24 mouse cellular contexts compared by ENCODE assay signal in the genomic region with DNA sequence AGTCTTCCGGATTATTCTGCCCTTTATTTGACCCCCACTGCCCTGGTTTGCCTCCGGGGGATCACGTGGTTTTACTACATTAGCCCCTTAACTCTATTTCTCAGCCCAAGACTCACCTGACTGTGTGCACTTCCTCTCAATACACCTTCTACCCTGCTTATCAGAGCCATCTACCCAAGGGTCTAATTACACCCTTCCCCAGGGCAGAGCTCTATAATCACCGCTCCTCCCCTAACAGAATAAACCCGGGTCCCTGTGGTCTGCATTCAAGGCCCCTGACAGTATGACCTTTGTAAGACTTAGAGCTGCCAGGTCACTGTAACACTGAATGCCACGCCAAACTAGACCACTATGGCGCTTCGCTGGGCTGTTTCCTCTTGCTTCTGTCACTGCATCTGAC.
DNase-seq lines count a peak whose midpoint lies in the region; ATAC-seq and TF ChIP-seq lines count a peak whose summit lies in the region.
"Had no signal": no experiment of that assay in that cellular context is flagged by ENCODE, and none has a peak within 500 bp of the region (broad histone marks: within the 10 kb centered on the region; RNA-seq: fewer than 3 reads in every experiment).

No protein-coding gene starts in this region.

- no peaks in the 10 kb centered on the region for H3K27me3 ChIP-seq in forebrain, embryonic 11.5 days (ENCODE audit: control insufficient read depth, insufficient read depth, low read length)
- no peaks in the 10 kb centered on the region for H3K27me3 ChIP-seq in forebrain, embryonic 10.5 days (ENCODE audit: poor library complexity, severe bottlenecking)
- H3K27me3 ChIP-seq in ES-Bruce4 (ENCODE audit: control insufficient read depth, insufficient read depth, low read length, poor library complexity, severe bottlenecking), result no peaks in the 10 kb centered on the region
- no peaks in the 10 kb centered on the region for H3K27me3 ChIP-seq in embryonic facial prominence, embryonic 10.5 days (replicated peaks; ENCODE audit: low read depth, poor library complexity, severe bottlenecking)
- no peaks in the 10 kb centered on the region for H3K27me3 ChIP-seq in neural tube, embryonic 15.5 days (replicated peaks)
- H3K27me3 ChIP-seq: CH12.LX; embryonic facial prominence, embryonic 12.5 days; forebrain, embryonic 13.5 days; forebrain, embryonic 15.5 days had no signal

- no peak overlapping the region for H3K4me3 ChIP-seq in forebrain, embryonic 11.5 days (ENCODE audit: low read depth, low read length)
- no peak overlapping the region for H3K4me3 ChIP-seq in forebrain, embryonic 10.5 days
- H3K4me3 ChIP-seq in ES-Bruce4 (ENCODE audit: low read depth, low read length), result no peak overlapping the region
- no peak overlapping the region for H3K4me3 ChIP-seq in embryonic facial prominence, embryonic 10.5 days
- H3K4me3 ChIP-seq in neural tube, embryonic 15.5 days (replicated peaks), result no peak overlapping the region
- H3K4me3 ChIP-seq: embryonic facial prominence, embryonic 12.5 days; forebrain, embryonic 13.5 days; forebrain, embryonic 15.5 days had no signal

- no peak for TF ChIP-seq CTCF in ES-Bruce4 (IDR thresholded peaks at IDR 0.05; ENCODE audit: low read depth, low read length)

- peak; percentile 19 for DNase-seq in forebrain, embryonic 11.5 days (ENCODE audit: low spot score)
- no peak for DNase-seq in forebrain, embryonic 10.5 days (ENCODE audit: extremely low spot score, low spot score)
- peak; percentile 74 for DNase-seq in R1 (ENCODE audit: low read depth, low spot score)
- DNase-seq in embryonic facial prominence, embryonic 10.5 days (ENCODE audit: low spot score), result peak; percentile 35
- no peak for DNase-seq in cerebellum, adult 18-20 months
- DNase-seq in left cerebral cortex, adult 18-20 months (ENCODE audit: low spot score in 2 of 2), result no peak
- DNase-seq: adrenal gland, adult 2 months; adrenal gland, postnatal 10 days; adrenal gland, postnatal 25 days; B cell, adult 2 months; cerebellum, adult 11 months; cerebellum, adult 2 months; cerebellum, adult 9-10 months; cerebellum, postnatal 10 days; cerebellum, postnatal 25 days; forebrain, postnatal 0 days had no signal

- no peak for TF ChIP-seq POLR2A in ES-Bruce4 (IDR thresholded peaks at IDR 0.05; ENCODE audit: insufficient read depth, low read length)

- H3K27ac ChIP-seq in forebrain, embryonic 11.5 days (ENCODE audit: low read depth, low read length), result no peak overlapping the region
- H3K27ac ChIP-seq in forebrain, embryonic 10.5 days, result no peak overlapping the region
- peak overlapping the region; percentile 15; the same call in 1 of the 2 replicates for H3K27ac ChIP-seq in ES-Bruce4 (ENCODE audit: insufficient read depth, low read length)
- H3K27ac ChIP-seq in embryonic facial prominence, embryonic 10.5 days (replicated peaks), result no peak overlapping the region
- no peak overlapping the region for H3K27ac ChIP-seq in neural tube, embryonic 15.5 days (replicated peaks)
- H3K27ac ChIP-seq: embryonic facial prominence, embryonic 12.5 days; forebrain, embryonic 13.5 days; forebrain, embryonic 15.5 days had no signal

- H3K4me2 ChIP-seq in forebrain, embryonic 11.5 days (ENCODE audit: low read depth, low read length, severe bottlenecking), result no peak overlapping the region
- H3K4me2 ChIP-seq in neural tube, embryonic 15.5 days, result no peak overlapping the region
- H3K4me2 ChIP-seq: embryonic facial prominence, embryonic 12.5 days; forebrain, embryonic 13.5 days; forebrain, embryonic 15.5 days had no signal

- 77% methylated on average over 8 of the region's 8 CpGs for WGBS in forebrain, embryonic 11.5 days
- 75% methylated on average over 8 of the region's 8 CpGs for WGBS in forebrain, embryonic 10.5 days
- 37% methylated on average over 8 of the region's 8 CpGs for WGBS in embryonic facial prominence, embryonic 10.5 days
- 69% methylated on average over 8 of the region's 8 CpGs for WGBS in neural tube, embryonic 15.5 days

- no peaks in the 10 kb centered on the region for H3K36me3 ChIP-seq in forebrain, embryonic 11.5 days (ENCODE audit: control insufficient read depth, insufficient read depth, low read length)
- H3K36me3 ChIP-seq in forebrain, embryonic 10.5 days (replicated peaks), result no peaks in the 10 kb centered on the region
- no peaks in the 10 kb centered on the region for H3K36me3 ChIP-seq in ES-Bruce4 (ENCODE audit: control insufficient read depth, insufficient read depth, low read length, poor library complexity, severe bottlenecking)
- no peaks in the 10 kb centered on the region for H3K36me3 ChIP-seq in embryonic facial prominence, embryonic 10.5 days (replicated peaks)
- H3K36me3 ChIP-seq in neural tube, embryonic 15.5 days, result no peaks in the 10 kb centered on the region
- H3K36me3 ChIP-seq: embryonic facial prominence, embryonic 12.5 days; forebrain, embryonic 15.5 days; G1E had no signal

- ATAC-seq in forebrain, embryonic 11.5 days (replicated peaks; ENCODE audit: low FRiP score), result no peak
- ATAC-seq in neural tube, embryonic 15.5 days (ENCODE audit: low FRiP score), result no peak
- ATAC-seq: CD4-positive, CD25-positive, alpha-beta regulatory T cell, adult 4 months; forebrain, embryonic 13.5 days; forebrain, embryonic 15.5 days; forebrain, postnatal 0 days had no signal

- H3K4me1 ChIP-seq in forebrain, embryonic 11.5 days (replicated peaks; ENCODE audit: control insufficient read depth, insufficient read depth, low read length), result no peaks in the 10 kb centered on the region
- no peaks in the 10 kb centered on the region for H3K4me1 ChIP-seq in forebrain, embryonic 10.5 days
- H3K4me1 ChIP-seq in ES-Bruce4 (ENCODE audit: control insufficient read depth, insufficient read depth, low read length), result no peaks in the 10 kb centered on the region
- H3K4me1 ChIP-seq in embryonic facial prominence, embryonic 10.5 days, result peaks cover 6% of the 10 kb centered on the region
- H3K4me1 ChIP-seq in neural tube, embryonic 15.5 days, result no peaks in the 10 kb centered on the region
- H3K4me1 ChIP-seq: forebrain, embryonic 13.5 days; forebrain, embryonic 15.5 days had no signal

- TF ChIP-seq EP300 in ES-Bruce4 (IDR thresholded peaks at IDR 0.05; ENCODE audit: insufficient read depth, low read depth, low read length), result no peak

- no peaks in the 10 kb centered on the region for H3K9me3 ChIP-seq in forebrain, embryonic 11.5 days (ENCODE audit: control insufficient read depth, low read length)
- H3K9me3 ChIP-seq in forebrain, embryonic 10.5 days, result no peaks in the 10 kb centered on the region
- H3K9me3 ChIP-seq in ES-Bruce4 (replicated peaks; ENCODE audit: control insufficient read depth, insufficient read depth, low read length, poor library complexity, severe bottlenecking), result 0 out of 2 replicates have a peak, but pooled peaks cover 4% of the 10 kb centered on the region
- H3K9me3 ChIP-seq in embryonic facial prominence, embryonic 10.5 days, result no peaks in the 10 kb centered on the region
- no peaks in the 10 kb centered on the region for H3K9me3 ChIP-seq in neural tube, embryonic 15.5 days (replicated peaks)
- H3K9me3 ChIP-seq: embryonic facial prominence, embryonic 12.5 days; forebrain, embryonic 13.5 days; forebrain, embryonic 15.5 days; G1E had no signal

- no peak overlapping the region for H3K9ac ChIP-seq in forebrain, embryonic 11.5 days (ENCODE audit: low read length)
- no peak overlapping the region for H3K9ac ChIP-seq in ES-Bruce4 (ENCODE audit: low read depth, poor library complexity, severe bottlenecking)
- H3K9ac ChIP-seq in neural tube, embryonic 15.5 days (replicated peaks), result no peak overlapping the region
- H3K9ac ChIP-seq: embryonic facial prominence, embryonic 12.5 days; forebrain, embryonic 13.5 days; forebrain, embryonic 15.5 days; forebrain, postnatal 0 days had no signal

Comparison
In these comparisons a context has a peak if more than half of its experiments do, and no peak if none do; other contexts are left out.
1. DNase-seq: peak in forebrain, embryonic 11.5 days (single experiment), R1 (single experiment) and embryonic facial prominence, embryonic 10.5 days (single experiment); none in forebrain, embryonic 10.5 days (single experiment), cerebellum, adult 18-20 months (0 of 2) and left cerebral cortex, adult 18-20 months (0 of 2).